Mouse (Mus musculus) right cerebral cortex, postnatal 25 days (tissue): ENCODE measurements around the gene Gucy2e.

Experiments
- DNase-seq: peaks from one replicate; pipeline ENCODE4 v3.0.0; 2022

The Gucy2e gene

DNA sequence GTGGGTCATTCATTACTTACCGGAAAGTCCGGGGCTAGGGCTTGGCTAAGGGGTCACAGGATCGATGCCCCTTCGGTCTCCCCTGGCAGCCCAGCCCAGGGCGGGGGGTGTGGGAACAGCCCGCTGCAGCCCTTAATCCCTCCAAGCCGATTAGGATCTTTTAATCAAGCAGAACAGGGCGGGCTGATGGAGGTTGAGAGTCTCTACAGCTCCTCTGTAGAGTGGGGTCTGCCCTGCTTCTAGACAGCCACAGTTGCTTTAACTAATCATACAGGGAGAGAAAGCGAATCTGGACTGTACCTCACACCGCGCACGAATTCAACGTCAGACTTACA lies at the start of gene Gucy2e:
Gene Gucy2e (minus strand): TSS at position 111 of the 335 bp plus-strand sequence.
- no peak for DNase-seq

DNA sequence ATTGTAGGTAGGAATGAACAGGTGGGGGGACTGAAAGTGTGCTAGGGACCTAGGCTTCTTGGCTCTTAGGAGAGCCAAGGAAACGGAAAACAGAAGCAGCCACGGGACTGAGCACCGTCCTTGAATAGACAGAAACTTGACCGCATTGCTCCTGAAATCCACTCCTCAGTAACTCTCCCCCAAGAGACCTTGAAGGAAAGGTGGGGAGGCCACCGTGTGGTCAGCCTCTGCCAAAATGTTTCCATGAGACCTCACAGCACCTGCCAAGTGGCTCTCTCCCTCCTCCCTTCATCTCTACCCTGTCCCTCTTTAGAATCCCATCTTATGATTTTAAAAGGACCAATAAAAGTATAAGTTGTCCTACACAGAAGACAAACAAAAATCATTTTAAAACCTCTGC lies 40.4 kb upstream of the Gucy2e start:
- no peak for DNase-seq

DNA sequence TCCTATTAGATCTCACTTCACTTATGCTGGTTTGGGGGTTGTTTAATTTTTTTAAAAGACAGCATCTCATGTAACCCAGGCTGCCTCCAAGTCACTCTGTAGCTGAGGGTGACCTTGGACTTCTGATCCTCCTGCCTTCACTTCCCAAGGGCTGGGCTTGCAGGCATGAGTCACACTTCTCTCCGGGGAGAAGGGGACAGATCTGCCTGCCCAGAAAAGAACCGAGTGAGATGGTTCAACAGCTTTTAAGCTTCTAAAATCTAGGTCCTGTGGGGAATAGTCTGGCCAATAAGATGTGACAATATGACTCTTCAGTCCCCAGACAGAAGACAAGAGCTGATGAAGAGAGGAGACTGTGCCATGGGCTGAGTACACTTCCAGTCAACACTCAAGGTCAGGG lies 39.2 kb upstream of the Gucy2e start:
- no peak for DNase-seq

DNA sequence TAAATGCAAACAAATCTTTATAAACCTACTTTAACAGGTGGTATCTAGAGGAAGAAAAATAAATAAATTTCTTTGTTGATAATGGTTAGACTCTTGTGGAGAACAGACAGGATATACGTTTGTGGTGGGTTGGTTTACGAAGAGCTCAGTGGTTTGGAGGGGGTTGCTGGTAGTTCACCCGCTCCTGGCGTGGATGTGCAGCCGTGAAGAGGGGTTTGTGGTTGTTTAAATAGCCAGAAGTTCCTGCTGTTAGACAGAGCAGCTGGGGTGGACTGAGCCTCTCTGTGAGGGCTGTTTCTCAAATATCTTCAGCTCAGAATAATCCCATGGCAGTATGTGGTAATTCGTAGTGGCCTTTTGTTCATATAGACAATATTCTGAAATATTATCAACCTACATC lies 38.8 kb upstream of the Gucy2e start:
- DNase-seq, result no peak

DNA sequence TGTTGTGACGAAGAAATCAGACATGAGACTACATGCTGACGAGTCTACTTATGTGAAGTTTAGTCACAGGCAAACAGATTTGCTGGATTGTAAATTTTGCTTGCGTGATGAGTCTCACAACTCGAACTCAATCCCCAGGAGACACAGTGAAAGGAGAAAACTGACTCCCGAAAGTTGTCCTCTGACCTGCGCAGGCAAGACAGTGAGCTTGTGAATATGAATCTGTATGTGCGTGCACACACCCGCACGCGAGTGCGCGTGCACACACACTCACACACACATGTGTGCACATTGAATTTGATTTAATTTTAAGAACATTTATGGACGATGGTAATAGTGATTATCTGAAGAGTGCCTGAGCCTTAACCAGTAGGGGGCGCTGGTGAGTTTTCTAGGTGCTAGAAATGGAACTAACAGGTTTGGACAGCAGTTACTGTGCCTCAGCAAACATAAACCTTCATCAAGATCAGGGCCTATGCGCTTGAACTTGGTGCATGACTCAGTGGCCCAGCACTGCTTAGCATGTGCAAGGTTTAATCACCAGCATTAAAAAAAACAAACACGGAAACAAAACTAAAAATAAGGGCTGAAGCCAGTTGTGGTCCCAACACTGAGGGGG lies 35.4 kb upstream of the Gucy2e start:
- DNase-seq, result peak; percentile 43

DNA sequence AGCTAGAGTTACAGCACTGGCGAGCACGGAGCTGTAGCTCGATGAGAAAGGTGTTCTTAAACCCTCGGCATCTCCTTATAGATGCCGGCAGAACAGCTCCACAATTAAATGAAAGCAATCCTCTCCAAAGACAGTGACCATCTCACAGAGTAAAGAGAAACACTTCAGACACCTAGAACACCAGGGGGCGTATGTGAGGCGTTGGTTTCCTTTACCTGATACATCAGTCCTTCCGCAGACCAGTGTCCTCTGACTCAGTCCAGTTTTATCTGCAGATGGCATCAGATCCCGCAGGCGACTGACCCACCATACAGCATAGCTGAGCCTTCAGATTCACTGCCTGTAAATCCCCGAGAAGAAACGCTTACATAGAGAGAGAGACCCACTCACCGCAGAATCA lies 32.7 kb upstream of the Gucy2e start:
- peak; percentile 64 for DNase-seq

DNA sequence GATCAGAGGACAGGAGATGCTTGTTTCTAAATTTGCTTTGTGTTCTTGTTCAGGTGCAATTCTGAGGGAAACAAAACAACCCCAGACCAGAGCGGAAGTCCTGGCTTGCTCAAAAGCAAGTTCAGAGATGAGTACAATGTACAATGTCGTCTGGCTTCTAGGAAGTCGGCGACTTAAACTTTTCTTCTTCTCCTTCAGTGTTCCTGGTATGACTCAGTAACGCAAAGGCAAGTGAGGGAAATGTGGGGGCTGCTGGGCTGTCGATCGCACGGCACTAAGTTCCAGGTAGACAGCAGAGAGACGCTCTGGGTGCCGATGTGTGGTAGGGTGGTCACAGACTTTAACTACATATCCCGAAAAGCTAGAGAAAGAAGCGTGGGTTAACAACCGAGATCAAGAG lies 31.3 kb upstream of the Gucy2e start:
- no peak for DNase-seq

DNA sequence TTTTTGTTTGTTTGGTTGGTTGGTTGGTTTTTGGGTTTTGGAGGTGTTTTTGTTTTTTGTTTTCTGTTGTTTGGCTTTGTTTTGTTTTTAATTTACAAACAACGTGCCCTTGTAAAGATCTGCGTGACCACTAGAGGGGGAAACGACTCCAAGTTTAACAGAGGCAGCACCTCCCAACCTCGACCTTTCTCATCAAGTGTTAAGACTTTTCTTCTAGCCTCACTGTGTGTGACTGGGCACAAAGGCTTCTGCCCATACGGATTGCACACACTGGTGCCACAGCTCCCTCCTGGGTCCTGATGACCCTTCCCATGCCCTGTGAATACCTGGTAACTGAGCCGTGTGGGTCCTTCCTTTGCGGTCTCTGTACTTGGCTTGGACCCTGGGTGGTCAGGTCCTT lies 30.5 kb upstream of the Gucy2e start:
- DNase-seq, result no peak

DNA sequence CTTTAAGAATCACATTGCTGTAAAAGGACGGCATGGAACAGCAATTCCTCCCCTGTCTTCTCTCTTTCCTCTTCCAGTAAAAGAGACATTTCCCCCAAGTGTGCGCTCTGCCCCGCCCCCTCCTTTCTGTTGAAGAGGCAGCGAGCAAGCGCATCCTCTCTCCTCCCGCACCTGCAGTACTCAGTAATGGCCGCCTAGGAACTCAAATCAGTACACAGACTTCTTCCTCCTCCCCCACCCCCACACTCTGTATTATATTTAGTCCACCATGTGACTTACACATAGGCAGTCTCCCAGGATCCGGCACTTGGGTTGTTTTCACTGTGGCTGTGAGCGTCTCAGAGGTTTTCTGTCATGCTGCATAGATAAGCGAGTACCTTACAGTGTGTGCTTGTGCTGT lies 29.4 kb upstream of the Gucy2e start:
- peak; percentile 80 for DNase-seq

DNA sequence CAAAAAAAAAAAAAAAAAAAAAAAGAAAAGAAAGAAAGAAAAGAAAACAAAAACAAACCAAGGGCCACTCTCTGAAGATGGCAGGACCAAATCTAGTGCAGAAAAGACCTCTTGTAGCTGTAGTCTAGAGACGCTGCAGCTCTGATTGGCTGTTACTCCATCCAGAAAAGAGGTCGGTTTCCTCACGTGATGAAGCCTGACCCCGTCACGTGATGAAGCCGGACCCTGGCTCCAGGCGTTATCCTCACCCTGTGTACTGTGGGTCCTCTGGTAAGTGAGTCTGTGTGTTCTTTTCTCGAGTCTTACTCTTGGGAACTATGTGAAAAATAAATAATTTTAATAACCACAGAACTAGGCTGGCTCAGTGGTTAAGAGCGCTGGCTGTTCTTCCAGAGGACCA lies 28.6 kb upstream of the Gucy2e start:
- DNase-seq, result no peak

DNA sequence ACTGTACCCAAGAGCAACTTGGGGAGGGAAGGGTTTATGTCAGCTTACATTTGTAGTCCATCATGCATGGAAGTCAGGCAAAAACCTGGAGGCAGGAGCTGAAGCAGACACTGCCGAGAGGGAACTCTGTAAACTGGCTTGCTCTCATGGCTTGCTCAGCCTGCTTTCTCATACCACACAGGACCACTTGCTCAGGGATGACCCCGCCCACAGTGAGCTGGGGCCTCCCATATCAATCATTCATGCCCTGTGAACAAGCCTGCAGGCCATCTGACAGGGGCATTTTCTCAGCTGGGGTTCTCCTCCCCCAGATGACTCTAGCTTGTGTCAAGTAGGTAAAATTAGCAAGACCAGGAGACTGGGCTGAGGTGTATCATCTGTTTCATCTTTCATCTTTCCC lies 27.4 kb upstream of the Gucy2e start:
- DNase-seq, result no peak

DNA sequence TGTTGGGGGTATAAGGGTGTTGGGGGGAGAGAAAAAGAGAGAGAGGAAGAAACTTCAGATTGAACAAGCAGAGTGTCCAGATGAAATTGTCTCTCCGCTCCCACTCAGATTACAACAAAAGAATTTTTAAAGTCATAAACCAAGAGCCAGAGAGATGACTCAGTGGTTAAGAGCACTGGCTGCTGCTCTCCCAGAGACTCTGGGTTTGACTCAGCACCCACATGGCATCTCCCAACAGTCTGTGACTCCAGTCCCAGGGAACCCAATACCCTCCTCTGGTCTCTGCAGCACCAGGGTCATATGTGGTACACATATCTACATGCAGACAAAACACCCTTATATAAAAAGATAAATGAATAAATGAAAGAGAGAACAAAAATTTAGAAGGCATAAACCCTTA lies 23.3 kb upstream of the Gucy2e start:
- DNase-seq, result no peak

DNA sequence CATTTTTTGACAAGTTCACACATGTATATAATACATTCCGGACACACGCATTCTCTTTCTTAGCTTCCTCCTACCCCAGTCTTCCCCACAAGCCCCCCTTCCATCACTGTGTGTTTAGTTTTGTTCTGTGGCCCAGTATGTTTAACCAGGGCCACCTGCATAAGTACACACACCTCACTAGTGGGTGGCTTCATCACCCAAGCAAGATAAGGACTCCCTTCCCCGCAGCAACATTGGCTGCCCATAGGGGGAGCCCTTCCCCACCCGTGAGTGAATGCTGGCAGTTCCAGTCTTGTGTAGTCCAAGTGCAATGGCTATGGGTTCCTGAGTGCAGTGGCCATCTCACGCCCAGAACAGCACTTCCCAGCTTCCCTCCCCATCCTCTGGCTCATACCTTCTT lies 21.5 kb upstream of the Gucy2e start:
- peak; percentile 18 for DNase-seq

DNA sequence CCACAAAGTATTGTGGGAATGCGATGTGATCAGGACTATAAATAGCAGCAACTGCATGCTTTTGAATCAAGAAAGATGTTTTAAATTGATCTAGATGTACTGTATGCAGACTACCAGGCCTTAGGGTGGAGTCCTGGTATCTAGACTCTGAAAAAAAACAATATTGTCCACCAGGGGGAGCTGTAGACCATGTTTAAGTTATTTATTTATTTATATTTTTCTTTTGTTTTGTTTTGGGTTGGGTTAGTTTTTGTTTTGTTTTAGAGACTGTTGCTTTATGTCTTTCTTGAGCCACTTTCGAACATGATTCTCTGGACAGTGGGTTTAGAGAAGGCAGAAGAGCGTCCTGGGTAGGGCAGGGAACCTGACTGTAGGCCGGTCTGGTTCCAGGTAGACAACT lies 21.0 kb upstream of the Gucy2e start:
- no peak for DNase-seq

DNA sequence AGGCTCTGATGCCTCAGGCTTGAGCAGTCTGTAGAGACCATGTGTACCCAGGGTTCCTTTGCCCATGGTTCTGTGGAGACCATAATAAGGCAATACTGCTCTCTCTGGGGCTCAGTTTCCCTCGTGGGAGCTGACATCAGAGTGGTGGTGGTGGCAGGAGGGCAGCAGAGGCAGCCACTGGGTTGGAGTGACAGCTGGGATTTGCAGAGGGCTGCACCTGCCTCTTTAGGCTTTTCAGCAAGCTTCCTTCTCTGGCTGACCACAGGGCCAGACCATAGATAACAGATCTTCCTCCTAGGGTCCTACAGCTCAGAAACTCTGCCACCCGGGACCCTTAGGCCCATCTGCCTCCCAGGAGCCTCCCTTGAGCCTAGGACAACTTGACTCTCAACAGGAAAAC lies 20.2 kb upstream of the Gucy2e start:
- DNase-seq, result no peak

DNA sequence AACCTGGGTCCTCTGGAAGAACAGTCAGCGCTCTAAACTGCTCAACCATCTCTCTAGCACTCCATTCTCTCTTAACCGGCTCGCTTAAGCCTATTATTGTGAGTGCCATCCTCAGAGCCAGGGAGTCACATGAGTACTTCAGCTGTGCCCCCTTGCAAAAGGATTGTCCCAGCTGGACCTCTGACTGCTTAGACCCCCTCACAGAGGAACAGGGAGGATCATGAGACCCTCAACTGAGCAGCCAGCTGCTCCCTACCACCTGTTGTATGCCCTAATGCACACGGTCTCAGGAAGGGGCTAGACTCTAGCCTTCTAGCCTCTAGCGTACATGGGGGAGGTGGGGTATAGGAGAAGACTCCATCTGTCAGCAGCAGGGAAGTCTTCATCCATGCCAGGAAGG lies 18.0 kb upstream of the Gucy2e start:
- DNase-seq, result no peak

DNA sequence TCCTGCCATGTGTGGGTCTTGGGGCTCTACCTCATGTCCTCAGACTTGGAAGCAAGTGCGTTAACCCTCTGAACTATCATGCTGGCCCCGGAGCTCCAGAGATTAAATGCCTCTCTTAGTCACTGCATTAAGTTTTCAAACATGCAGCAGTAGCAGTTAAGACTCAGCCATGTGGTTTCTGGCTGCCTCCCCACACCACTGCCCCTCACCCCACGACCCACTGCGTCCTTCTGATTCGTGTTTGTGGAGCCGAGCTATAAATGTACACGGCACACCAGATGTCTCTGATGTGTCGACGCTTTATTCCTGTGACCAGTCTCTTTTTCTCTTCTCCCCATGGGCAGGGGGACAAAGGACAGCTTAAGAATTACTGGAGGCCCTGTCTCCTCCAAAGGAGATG lies 16.3 kb upstream of the Gucy2e start:
- no peak for DNase-seq

DNA sequence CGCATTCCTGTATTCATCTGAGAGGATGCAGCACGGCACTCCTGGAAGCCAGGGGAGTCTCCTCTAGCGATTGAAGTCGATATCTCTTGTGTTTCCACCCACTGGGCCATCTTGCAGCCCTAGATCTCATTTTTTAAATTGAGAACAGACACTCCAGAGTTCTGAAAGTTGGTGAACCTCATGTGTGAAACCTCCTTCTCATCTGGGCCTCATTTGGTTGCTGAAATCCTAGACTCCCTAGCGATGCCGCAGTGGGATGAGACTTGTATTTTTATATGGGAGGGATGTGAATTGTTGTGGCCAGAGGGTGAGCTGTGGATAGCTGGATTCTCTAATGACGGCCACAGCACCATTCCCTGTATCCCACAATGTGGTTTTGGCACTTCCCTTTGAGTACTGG lies 15.1 kb upstream of the Gucy2e start:
- no peak for DNase-seq

DNA sequence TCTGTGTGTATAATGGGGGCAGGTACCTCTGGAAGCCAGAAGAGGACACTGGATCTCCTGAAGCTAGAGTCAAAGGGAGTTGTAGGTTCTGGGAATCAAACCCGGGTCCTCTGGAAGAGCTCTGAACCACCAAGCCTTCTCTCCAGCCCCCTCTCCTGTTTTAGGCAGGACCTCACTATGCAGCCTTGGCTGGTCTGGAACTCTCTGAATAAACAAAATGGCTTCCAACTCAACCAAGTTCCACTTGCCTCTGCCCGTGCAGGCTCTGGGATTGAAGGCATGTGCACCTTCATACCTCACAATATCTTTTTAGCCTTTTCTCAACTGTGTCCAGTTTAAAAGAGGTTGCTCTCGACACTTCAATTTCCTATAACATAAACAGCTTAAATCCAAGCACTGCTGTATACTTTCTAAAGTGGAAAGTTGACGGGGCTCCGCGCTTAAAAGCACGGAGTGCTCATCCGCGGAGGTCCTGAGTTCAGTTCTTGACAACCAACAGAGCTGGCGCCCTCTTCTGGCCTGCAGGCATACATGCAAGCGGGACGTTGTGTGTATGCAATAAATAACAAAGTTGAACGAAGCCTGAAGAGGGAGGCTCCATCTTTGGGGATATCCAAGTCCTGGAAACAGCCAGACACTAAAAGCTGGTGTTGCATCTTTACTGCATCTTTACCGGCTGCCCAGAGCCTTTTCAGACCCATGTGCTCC lies 14.5 kb upstream of the Gucy2e start:
- DNase-seq, result no peak

DNA sequence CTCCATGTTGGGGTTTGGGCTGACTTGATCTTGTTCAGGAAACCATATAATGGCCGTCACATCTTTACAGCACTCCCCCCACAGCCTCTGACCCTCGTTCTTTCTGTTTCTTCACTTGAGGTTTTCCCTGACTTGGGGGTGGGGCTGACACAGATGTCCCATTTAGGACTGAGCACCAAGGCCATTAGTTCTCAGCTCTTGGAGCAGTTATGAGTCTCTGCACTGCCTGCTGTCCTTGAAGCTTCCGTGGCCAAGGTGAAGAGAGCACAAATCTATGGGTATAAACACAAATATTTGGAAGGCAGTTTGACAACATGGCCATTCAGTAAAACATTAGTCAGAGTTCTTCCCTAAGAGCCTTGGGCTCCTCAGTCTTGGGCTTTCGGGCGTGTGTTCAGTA lies 13.3 kb upstream of the Gucy2e start:
- no peak for DNase-seq

DNA sequence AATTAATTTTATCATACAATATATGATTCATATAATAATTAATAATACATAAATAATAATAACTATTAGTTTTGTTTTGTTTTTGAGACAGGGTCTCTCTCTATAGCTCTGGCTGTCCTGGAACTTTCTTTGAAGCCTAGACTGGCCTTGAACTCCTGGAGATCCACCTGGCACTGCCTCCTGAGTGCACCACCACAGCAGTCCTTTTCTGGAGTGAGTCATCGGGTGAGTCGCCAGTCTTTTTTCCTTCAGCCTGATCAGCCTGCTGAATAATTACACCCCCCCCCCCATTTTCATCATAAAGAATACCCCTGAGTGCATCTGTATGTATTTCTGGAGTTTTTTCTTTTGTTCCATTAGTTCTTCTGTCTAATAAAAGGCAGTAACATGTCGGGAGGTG lies 12.3 kb upstream of the Gucy2e start:
- no peak for DNase-seq

DNA sequence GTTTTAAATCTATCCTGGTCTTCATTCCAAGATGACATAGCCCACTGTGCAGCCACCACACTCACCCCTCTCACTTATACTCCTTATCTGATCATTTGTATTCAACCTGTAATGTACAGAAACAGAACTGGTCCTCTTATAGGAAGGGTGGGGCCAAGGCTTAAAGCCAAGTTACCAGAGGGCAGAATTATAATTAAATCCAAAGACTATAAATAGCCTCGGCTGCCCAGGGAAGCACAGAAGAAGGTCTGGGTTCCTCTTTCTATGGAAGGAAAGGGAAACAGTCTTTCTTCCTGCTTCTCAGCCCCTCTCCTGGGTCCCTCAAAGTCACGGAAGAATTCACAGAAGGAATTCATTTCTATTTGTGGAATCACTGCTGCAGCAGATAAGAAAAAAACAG lies 8.8 kb upstream of the Gucy2e start:
- DNase-seq, result no peak

DNA sequence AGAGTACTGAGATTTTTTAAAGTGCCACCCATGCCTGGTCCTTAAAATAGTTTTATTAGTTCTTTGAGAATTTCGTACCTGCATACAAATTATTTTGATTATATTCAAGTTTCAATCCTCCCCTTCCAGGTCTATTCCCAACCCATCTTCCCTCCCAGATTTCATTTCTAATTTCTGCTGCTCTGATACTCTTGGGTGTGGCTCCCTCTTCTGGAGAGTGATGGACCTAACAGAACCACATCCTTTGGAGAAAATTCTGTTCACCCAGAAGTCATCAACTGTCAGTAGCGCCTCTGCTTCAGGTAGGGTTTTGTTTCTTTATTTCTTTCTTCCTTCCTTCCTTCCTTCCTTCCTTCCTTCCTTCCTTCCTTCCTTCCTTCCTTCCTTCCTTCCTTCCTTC lies 8.1 kb upstream of the Gucy2e start:
- no peak for DNase-seq

DNA sequence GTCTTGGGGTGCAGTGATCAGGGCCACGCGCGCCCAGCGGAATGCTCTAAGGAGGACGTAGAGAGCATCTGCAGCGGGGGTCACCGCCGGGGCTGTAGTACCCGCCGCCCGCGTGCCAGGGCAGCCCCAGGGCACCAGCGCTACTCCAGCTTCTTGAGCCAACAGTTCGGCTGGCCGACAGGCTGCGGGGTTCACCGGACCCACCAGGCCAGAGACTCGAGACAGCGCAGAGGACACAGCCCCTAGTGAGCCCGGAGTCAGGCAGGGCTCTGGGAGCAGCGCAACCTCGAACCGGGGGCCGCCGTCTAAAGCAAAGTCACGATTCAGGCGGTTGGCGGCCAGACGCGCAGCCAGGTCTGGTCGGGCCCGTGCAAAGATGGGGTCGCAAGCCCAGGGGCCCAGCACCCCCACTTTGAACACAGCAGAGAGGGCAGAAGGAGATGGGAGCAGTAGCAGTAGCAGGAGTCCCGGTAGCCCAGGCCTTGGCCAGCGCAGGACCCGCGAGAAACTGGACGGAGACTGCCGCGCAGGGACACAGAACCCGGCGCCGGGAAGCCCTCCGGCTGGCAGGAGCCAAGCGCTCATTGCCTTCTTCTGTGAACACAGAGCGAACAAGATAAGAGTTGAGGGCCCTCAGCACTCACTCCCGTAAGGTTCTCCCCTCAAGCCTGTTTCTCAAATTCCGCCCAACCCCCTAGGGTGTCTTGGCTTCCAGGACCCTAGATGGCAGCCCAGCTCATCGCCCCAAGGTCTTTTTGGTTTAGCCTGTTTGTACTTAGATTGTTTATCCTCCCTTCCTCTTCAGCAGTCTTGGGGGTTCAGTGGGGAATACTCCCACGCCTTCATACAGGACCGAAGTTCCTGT lies 543 bp downstream of the Gucy2e start:
- no peak for DNase-seq
